Mouse (Mus musculus): ENCODE data around the gene Tjp2.

Gene Tjp2

DNA sequence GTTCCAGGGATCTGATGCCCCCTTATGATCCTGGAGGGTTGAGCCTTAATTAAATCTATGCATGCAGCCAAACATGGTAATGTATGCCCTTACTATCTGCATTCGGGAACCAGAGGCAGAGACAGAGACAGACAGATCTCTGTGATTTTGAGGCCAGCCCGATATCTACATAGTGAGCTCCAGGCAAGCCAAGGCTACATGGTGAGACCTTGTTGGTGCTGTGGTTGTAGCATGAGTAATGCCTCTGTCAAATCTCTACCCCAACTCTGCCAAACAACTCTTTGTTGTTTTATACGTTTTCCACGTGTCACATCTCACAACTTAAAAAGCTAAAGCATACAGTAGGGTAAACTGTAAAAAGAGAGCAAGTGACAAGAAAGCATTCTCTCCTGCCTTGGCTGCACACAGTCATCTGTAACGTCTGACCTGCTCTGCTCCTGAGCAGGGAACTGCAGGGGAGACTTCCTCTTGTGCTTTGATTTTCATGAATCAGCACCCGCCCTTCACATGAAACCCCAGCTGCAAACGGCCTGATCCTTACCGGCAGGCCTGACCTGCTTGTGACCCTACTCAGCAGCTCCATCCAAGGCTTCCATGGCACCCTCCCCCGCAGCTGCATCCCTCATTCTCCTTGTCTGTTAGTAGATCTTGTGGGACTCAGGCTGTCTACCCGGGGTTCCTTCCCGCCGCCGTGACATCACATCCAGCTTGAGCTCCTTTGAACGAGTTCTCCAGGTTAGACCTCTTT, 17.1 kb upstream of the Tjp2 start:
- ChIA-PET CTCF (interaction anchor here in 3 of 4 experiments (0.7 to 2.1 kb wide), 7 partner anchors 11 to 86 kb away, joined by 3 to 5 read pairs (median 4); no protein-coding TSS in a partner anchor), POLR2A (interaction anchor here (0.5 to 3.5 kb wide), 30 partner anchors 10 to 1142 kb away, joined by 3 to 18 read pairs (median 4); partner anchors contain the start of genes Tjp2 (in 3 of the 4) and Fxn (in 1 of the 4))

GRCm38 (mm10) chr19:24241271-24241670, 16.4 kb upstream of the Tjp2 start:
- CTCF ChIA-PET: interaction anchor here in 3 of 4 experiments (0.7 to 2.1 kb wide), 8 partner anchors 10 to 611 kb away, joined by 3 to 6 read pairs (median 4); no protein-coding TSS in a partner anchor
- POLR2A ChIA-PET: interaction anchor here in 3 of 4 experiments (0.7 to 3.5 kb wide), 19 partner anchors 10 to 1108 kb away, joined by 3 to 18 read pairs (median 3); partner anchors contain the start of gene Tjp2 (in 2 of the 3)

GRCm38 (mm10) chr19:24238011-24238410, 13.2 kb upstream of the Tjp2 start:
- POLR2A ChIA-PET: interaction anchor here in 1 of 4 experiments (0.9 to 1.6 kb wide), 2 partner anchors 13 to 38 kb away, joined by 3 read pairs; partner anchors contain the start of gene Tjp2
- CTCF ChIA-PET: no interaction called here

- POLR2A ChIA-PET: interaction anchor here (0.6 to 1.4 kb wide), 8 partner anchors 11 to 649 kb away, joined by 3 to 8 read pairs (median 3); no protein-coding TSS in a partner anchor
- CTCF ChIA-PET: interaction anchor here in 1 of 4 experiments (0.7 kb wide), 1 partner anchor 49 kb away, joined by 3 read pairs; no protein-coding TSS in a partner anchor
Measured at GRCm38 (mm10) chr19:24232356-24232755, 7.5 kb upstream of the Tjp2 start.

GRCm38 (mm10) chr19:24225305-24225696, 471 bp upstream of the Tjp2 start:
- ChIA-PET POLR2A (interaction anchor here (0.5 to 6.3 kb wide), 62 partner anchors 9 to 1138 kb away, joined by 3 to 99 read pairs (median 4); partner anchors contain the start of gene Fxn (in 1 of the 4)), CTCF (interaction anchor here (0.6 to 1.3 kb wide), 14 partner anchors 11 to 737 kb away, joined by 3 to 5 read pairs (median 4); no protein-coding TSS in a partner anchor)

GRCm38 (mm10) chr19:24223851-24224251, 979 bp downstream of the Tjp2 start:
- ChIA-PET POLR2A (interaction anchor here (0.9 to 6.3 kb wide), 30 partner anchors 10 to 267 kb away, joined by 3 to 99 read pairs (median 5); partner anchors contain the start of genes Fam189a2 (in 1 of the 4) and Fxn (in 1 of the 4)), CTCF (interaction anchor here in 3 of 4 experiments (0.6 to 1.5 kb wide), 4 partner anchors 18 to 545 kb away, joined by 3 to 5 read pairs (median 4); no protein-coding TSS in a partner anchor)

DNA sequence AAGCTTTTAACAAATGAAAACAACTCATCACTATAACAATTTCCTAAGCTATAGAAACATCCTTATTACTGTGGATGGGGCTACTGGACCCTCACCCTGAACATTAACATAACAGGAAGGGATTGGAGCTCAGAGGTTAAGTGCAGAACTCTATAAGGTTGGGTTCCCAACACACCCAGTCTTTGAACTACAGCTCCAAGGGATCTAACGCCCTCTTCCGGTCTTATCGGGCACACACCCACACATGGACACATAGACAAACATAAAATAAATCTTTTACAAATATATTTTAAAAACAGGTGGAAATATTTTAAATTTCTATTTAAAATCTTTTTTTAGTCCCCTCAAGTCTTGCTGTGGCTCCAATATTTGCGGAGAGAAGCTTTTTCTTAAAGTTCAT, 3.4 kb downstream of the Tjp2 start:
- ChIA-PET CTCF (interaction anchor here in 3 of 4 experiments (0.6 to 1.8 kb wide), 20 partner anchors 8 to 337 kb away, joined by 3 to 11 read pairs (median 5); partner anchors contain the start of gene Fxn (in 1 of the 3)), POLR2A (interaction anchor here (0.6 to 6.3 kb wide), 40 partner anchors 8 to 1121 kb away, joined by 3 to 99 read pairs (median 4); partner anchors contain the start of genes Fam122a (in 1 of the 4) and Fxn (in 1 of the 4))

DNA sequence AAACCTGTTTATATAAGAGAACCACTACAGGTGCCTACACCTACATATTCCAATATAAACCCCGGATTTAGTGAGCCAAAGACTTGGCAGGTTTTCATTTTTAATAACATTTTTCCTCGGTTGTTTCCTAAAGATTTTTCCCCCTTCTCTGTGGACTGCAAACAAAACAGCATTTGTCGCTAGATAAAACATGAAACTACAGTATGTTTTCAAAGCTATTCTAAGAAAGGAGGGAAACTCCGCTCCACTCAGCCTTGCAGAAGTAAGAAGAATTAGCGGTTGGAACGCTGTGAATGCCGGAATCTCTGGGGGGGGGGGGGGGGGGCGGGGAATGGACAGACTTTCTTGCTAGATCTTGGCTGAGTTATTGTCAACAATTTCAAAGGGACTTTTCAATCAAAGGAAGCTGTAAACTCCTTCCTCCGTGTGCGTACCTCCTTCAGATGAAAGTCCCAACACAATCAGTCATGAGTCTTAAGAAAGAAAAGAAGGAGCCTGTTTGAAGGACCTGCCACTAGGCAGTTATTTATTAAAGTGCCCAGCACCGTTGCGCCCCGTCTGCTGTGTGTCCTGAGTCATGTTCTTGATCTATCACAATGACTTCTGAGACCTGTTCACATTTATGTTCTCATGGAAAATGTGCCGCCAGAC, 3.9 kb downstream of the Tjp2 start:
- CTCF ChIA-PET: interaction anchor here in 3 of 4 experiments (0.6 to 1.8 kb wide), 20 partner anchors 8 to 338 kb away, joined by 3 to 11 read pairs (median 5); partner anchors contain the start of gene Fxn (in 1 of the 3)
- POLR2A ChIA-PET: interaction anchor here (0.6 to 6.3 kb wide), 40 partner anchors 7 to 1122 kb away, joined by 3 to 99 read pairs (median 4); partner anchors contain the start of genes Fam122a (in 1 of the 4) and Fxn (in 1 of the 4)

- ChIA-PET CTCF (interaction anchor here (0.6 to 2.3 kb wide), 16 partner anchors 12 to 1284 kb away, joined by 3 to 8 read pairs (median 4); partner anchors contain the start of gene Fxn (in 1 of the 4)), POLR2A (interaction anchor here (0.6 to 9.6 kb wide), 13 partner anchors 9 to 200 kb away, joined by 3 to 168 read pairs (median 3); no protein-coding TSS in a partner anchor)
Measured at GRCm38 (mm10) chr19:24219011-24219410, 5.8 kb downstream of the Tjp2 start.

DNA sequence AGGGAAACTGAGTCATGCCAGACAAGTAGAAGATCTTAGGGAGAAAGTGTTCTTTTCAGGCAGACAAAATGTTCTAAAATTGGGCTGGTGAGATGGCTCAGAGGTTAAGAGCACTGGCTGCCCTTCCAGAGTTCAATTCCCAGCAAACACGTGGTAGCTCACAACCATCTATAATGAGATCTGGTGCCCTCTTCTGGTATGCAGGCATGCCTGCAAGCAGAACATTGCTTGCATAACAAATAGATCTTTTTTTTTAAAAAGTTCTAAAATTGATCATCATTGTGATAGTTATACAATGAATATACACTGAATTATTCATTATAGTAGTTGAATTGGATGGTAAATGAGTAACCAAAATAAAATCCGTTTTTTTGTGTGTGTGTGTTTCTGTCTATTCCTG, 6.5 kb downstream of the Tjp2 start:
- ChIA-PET CTCF (interaction anchor here (0.6 to 2.3 kb wide), 34 partner anchors 9 to 1309 kb away, joined by 3 to 8 read pairs (median 3); partner anchors contain the start of gene Fxn (in 1 of the 4)), POLR2A (interaction anchor here (0.7 to 9.6 kb wide), 23 partner anchors 9 to 1226 kb away, joined by 3 to 168 read pairs (median 4); no protein-coding TSS in a partner anchor)

DNA sequence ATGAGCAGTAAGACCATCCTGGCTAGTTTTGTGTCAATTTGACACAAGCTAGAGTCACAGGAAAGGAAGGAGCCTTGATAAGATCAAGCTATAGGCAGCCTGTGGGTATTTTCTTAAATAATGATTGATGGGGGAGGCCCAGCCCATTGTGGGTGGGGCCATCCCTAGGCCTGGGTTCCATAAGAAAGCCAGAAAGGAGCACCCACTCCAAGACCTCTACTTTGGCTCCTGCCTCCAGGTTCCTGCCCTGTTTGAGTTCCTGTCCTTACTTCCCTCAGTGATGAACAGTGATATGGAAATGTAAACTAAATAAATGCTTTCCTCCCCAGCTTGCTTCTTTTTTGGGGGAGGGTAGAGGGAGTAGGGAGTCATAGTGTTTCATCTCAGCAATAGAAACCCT, 7.0 kb downstream of the Tjp2 start:
- CTCF ChIA-PET: interaction anchor here (0.6 to 2.3 kb wide), 31 partner anchors 9 to 1309 kb away, joined by 3 to 8 read pairs (median 4); partner anchors contain the start of gene Fxn (in 1 of the 4)
- POLR2A ChIA-PET: interaction anchor here (0.7 to 9.6 kb wide), 21 partner anchors 8 to 1226 kb away, joined by 3 to 168 read pairs (median 4); no protein-coding TSS in a partner anchor

- ChIA-PET CTCF (interaction anchor here in 2 of 4 experiments (0.9 to 1.1 kb wide), 3 partner anchors 19 to 48 kb away, joined by 3 to 12 read pairs (median 6); no protein-coding TSS in a partner anchor), POLR2A (interaction anchor here in 3 of 4 experiments (0.6 to 9.6 kb wide), 15 partner anchors 7 to 1251 kb away, joined by 3 to 168 read pairs (median 6); partner anchors contain the start of gene Tjp2 (in 1 of the 3))
Measured at GRCm38 (mm10) chr19:24216771-24217170, 8.1 kb downstream of the Tjp2 start.

DNA sequence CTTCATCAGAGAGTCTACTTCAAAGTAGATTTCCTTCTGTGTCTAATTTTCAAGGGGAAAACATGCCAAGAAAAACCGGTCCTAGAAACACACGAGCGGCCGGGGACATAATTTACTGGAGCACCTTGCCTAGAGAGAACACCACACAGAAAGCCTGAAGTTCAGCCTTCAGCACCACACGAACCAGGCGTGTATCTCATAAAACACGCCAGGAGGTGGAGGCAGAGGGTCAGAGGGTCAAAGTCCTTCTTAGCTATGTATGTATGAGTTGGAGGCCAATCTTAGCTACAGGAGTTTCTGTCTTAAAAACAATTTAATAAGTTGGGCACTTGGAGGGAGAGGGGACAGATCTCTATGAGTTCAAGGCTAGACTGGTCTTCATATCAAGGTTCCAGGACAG, 9.9 kb downstream of the Tjp2 start:
- POLR2A ChIA-PET: interaction anchor here in 3 of 4 experiments (0.5 to 9.6 kb wide), 20 partner anchors 8 to 115 kb away, joined by 3 to 168 read pairs (median 6); partner anchors contain the start of genes Tjp2 (in 3 of the 3) and Fxn (in 1 of the 3)

DNA sequence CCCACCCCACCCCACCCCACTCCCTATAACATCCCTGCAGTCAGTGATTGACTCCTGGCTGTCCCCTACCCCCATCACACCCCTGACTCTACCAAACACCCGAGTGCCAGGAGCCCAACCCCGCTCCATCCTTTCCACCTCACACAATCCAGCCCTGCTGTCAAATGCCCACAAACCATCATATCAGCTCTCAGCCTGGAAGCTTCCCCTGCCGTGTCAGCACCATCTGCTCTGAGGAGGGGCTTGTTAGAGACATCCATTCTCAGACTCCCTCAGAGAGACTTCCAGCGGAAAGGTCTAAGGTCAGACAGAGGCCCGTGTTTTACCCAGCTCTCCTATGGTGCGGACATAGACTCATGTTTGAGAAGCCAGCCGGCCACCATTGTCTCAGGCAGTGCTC, 11.5 kb downstream of the Tjp2 start:
- POLR2A ChIA-PET: interaction anchor here in 3 of 4 experiments (0.6 to 9.6 kb wide), 17 partner anchors 8 to 766 kb away, joined by 3 to 168 read pairs (median 5); partner anchors contain the start of gene Tjp2 (in 3 of the 3)
- CTCF ChIA-PET: interaction anchor here (0.6 to 2.0 kb wide), 9 partner anchors 8 to 345 kb away, joined by 3 to 11 read pairs (median 5); partner anchors contain the start of gene Tjp2 (in 1 of the 4)

More for the DNA sequence above, 9.9 kb downstream of the Tjp2 start:
- CTCF ChIA-PET: interaction anchor here in 2 of 4 experiments (0.9 to 1.9 kb wide), 5 partner anchors 13 to 253 kb away, joined by 3 to 6 read pairs (median 3); no protein-coding TSS in a partner anchor

GRCm38 (mm10) chr19:24212552-24213249, 12.1 kb downstream of the Tjp2 start:
- ChIA-PET POLR2A (interaction anchor here (0.6 to 9.6 kb wide), 22 partner anchors 8 to 1079 kb away, joined by 3 to 168 read pairs (median 4); partner anchors contain the start of gene Tjp2 (in 2 of the 4)), CTCF (interaction anchor here (0.6 to 2.0 kb wide), 8 partner anchors 9 to 345 kb away, joined by 3 to 11 read pairs (median 5); partner anchors contain the start of gene Tjp2 (in 1 of the 4))

GRCm38 (mm10) chr19:24211168-24211567, 13.7 kb downstream of the Tjp2 start:
- CTCF ChIA-PET: interaction anchor here in 1 of 4 experiments (0.6 kb wide), 1 partner anchor 16 kb away, joined by 3 read pairs; no protein-coding TSS in a partner anchor
- POLR2A ChIA-PET: interaction anchor here (0.5 to 15.3 kb wide), 13 partner anchors 4 to 1026 kb away, joined by 3 to 168 read pairs (median 5); partner anchors contain the start of genes Tjp2 (in 2 of the 4) and Kank1 (in 1 of the 4)
